7 mouse cellular contexts compared by ENCODE assay signal in genomic region chr1:74393010-74393409, GRCm38 (mm10). TPM values are rescaled to one million over a fixed set of nuclear protein-coding genes. Genes with fewer than 3 reads are reported as not detected.
DNase-seq lines count a peak whose midpoint lies in the region; ATAC-seq and TF ChIP-seq lines count a peak whose summit lies in the region.

No protein-coding gene starts in this region.

- WGBS in forebrain, embryonic 15.5 days, result 24% methylated on average over 7 of the region's 7 CpGs
- WGBS in limb, embryonic 14.5 days, result 50% methylated on average over 7 of the region's 7 CpGs
- WGBS in stomach, postnatal 0 days, result 29% methylated on average over 7 of the region's 7 CpGs

- H3K27ac ChIP-seq in testis, adult 2 months (ENCODE audit: control insufficient read depth, insufficient read depth, low read depth, low read length), result peak overlapping the region; percentile 26; the same call in 1 of the 2 replicates
- no peak overlapping the region for H3K27ac ChIP-seq in forebrain, embryonic 15.5 days (replicated peaks)
- peak overlapping the region; percentile 96 for H3K27ac ChIP-seq in limb, embryonic 14.5 days (replicated peaks; ENCODE audit: low read depth, low read length)
- H3K27ac ChIP-seq in stomach, postnatal 0 days (replicated peaks), result peak overlapping the region; percentile 100

- H3K9ac ChIP-seq in forebrain, embryonic 15.5 days (replicated peaks), result peak overlapping the region; percentile 56; the same call in 1 of the 2 replicates
- peak overlapping the region; percentile 94 for H3K9ac ChIP-seq in limb, embryonic 14.5 days (ENCODE audit: low read depth, low read length, severe bottlenecking)
- H3K9ac ChIP-seq in stomach, postnatal 0 days (ENCODE audit: low read length), result peak overlapping the region; percentile 100

- no peak for ATAC-seq in forebrain, embryonic 15.5 days (replicated peaks)
- ATAC-seq in limb, embryonic 14.5 days (ENCODE audit: low FRiP score, low read depth), result no peak
- no peak for ATAC-seq in stomach, postnatal 0 days (ENCODE audit: low FRiP score, low TSS enrichment)

- peaks cover 27% of the 10 kb centered on the region for H3K4me1 ChIP-seq in testis, adult 2 months (ENCODE audit: control insufficient read depth, insufficient read depth, low read length)
- H3K4me1 ChIP-seq in forebrain, embryonic 15.5 days, result peaks cover 47% of the 10 kb centered on the region
- H3K4me1 ChIP-seq in limb, embryonic 14.5 days (ENCODE audit: control insufficient read depth, insufficient read depth, low read length), result peaks cover 14% of the 10 kb centered on the region
- peaks cover 3% of the 10 kb centered on the region for H3K4me1 ChIP-seq in stomach, postnatal 0 days (replicated peaks; ENCODE audit: control insufficient read depth, insufficient read depth)

- no peak for TF ChIP-seq POLR2A in testis, adult 2 months (IDR thresholded peaks at IDR 0.05; ENCODE audit: control insufficient read depth, low read depth, low read length)
- no peak for TF ChIP-seq POLR2A in limb, embryonic 14.5 days (IDR thresholded peaks at IDR 0.05; ENCODE audit: borderline replicate concordance, extremely low read depth, insufficient read depth, insufficient read length)

- H3K9me3 ChIP-seq in forebrain, embryonic 15.5 days, result no peaks in the 10 kb centered on the region
- H3K9me3 ChIP-seq in limb, embryonic 14.5 days (ENCODE audit: control insufficient read depth, low read length), result no peaks in the 10 kb centered on the region
- H3K9me3 ChIP-seq in stomach, postnatal 0 days (ENCODE audit: control insufficient read depth, low read length), result no peaks in the 10 kb centered on the region

- H3K4me2 ChIP-seq in forebrain, embryonic 15.5 days (replicated peaks), result peak overlapping the region; percentile 81
- peak overlapping the region; percentile 96 for H3K4me2 ChIP-seq in limb, embryonic 14.5 days (replicated peaks; ENCODE audit: low read depth, low read length, severe bottlenecking)
- H3K4me2 ChIP-seq in stomach, postnatal 0 days (replicated peaks; ENCODE audit: low read depth), result peak overlapping the region; percentile 96

- TF ChIP-seq EP300 in stomach, postnatal 0 days (optimal IDR thresholded peaks at IDR 0.05), result no peak

- H3K4me3 ChIP-seq in testis, adult 2 months (ENCODE audit: control insufficient read depth, low read depth, low read length), result no peak overlapping the region; the same call in 1 of the 2 replicates
- H3K4me3 ChIP-seq in forebrain, embryonic 15.5 days, result peak overlapping the region; percentile 61
- H3K4me3 ChIP-seq in limb, embryonic 14.5 days (replicated peaks; ENCODE audit: low read length), result peak overlapping the region; percentile 76
- peak overlapping the region; percentile 91 for H3K4me3 ChIP-seq in stomach, postnatal 0 days (ENCODE audit: low read depth, low read length)

- DNase-seq in testis, postnatal 14 days (ENCODE audit: low spot score), result no peak
- no peak for DNase-seq in limb, embryonic 14.5 days (ENCODE audit: low spot score)
- no peak for DNase-seq in stomach, postnatal 0 days (ENCODE audit: low spot score)
- no peak for DNase-seq in c-Kit-positive CD71-positive TER-119-positive erythroid progenitor cells, embryonic 14.5 days (ENCODE audit: low spot score)
- DNase-seq in right cerebral cortex, postnatal 14 days, result no peak

- no peaks in the 10 kb centered on the region for H3K36me3 ChIP-seq in testis, adult 2 months (ENCODE audit: control insufficient read depth, insufficient read depth, low read length)
- H3K36me3 ChIP-seq in forebrain, embryonic 15.5 days, result 0 out of 2 replicates have a peak, but pooled peaks cover 5% of the 10 kb centered on the region
- peaks cover 25% of the 10 kb centered on the region for H3K36me3 ChIP-seq in limb, embryonic 14.5 days (ENCODE audit: control insufficient read depth, insufficient read depth, low read length)
- H3K36me3 ChIP-seq in stomach, postnatal 0 days (ENCODE audit: control insufficient read depth, insufficient read depth, low read length), result peaks cover 11% of the 10 kb centered on the region

- TF ChIP-seq CTCF in testis, adult 2 months (IDR thresholded peaks at IDR 0.05; ENCODE audit: control insufficient read depth, insufficient read depth, insufficient replicate concordance, low read depth, low read length), result no peak
- peak; percentile 25; the same call in 1 of the 2 replicates for TF ChIP-seq CTCF in stomach, postnatal 0 days (IDR thresholded peaks at IDR 0.05; ENCODE audit: low read depth)

- H3K27me3 ChIP-seq in testis, adult 2 months (ENCODE audit: control insufficient read depth, insufficient read depth, low read length), result no peaks in the 10 kb centered on the region
- H3K27me3 ChIP-seq in forebrain, embryonic 15.5 days, result no peaks in the 10 kb centered on the region
- no peaks in the 10 kb centered on the region for H3K27me3 ChIP-seq in limb, embryonic 14.5 days (ENCODE audit: control insufficient read depth, insufficient read depth, low read length)
- H3K27me3 ChIP-seq in stomach, postnatal 0 days (ENCODE audit: control insufficient read depth, insufficient read depth, low read length), result no peaks in the 10 kb centered on the region

RNA-seq across cellular contexts. Expression of gene Ctdsp1, which starts 1.7 kb away (rescaled TPM):
- 12.1 and 13.6 TPM in 2 replicates for polyA plus RNA-seq in testis, adult 2 months (2012; rRNA removed)
- polyA plus RNA-seq in forebrain, embryonic 15.5 days (2015; fragmentation: Nextera tagmentation; extraction: Ambion mirVana), result 21.4 and 22.4 TPM in 2 replicates
- polyA plus RNA-seq in limb, embryonic 14.5 days (2012; rRNA removed), result 138 and 177 TPM in 2 replicates
- polyA plus RNA-seq in limb, embryonic 14.5 days (2014; fragmentation: Nextera tagmentation; extraction: Ambion mirVana), result 96.4 and 109 TPM in 2 replicates
- polyA plus RNA-seq in stomach, postnatal 0 days (2015; fragmentation: Nextera tagmentation; extraction: Ambion mirVana), result 45.2 and 47.4 TPM in 2 replicates

RNA-seq across cellular contexts. Expression of gene Vil1, which starts 16.2 kb away (rescaled TPM):
- polyA plus RNA-seq in testis, adult 2 months (2012; rRNA removed), result 0.09 and 0.22 TPM in 2 replicates
- 0.27 and 0.29 TPM in 2 replicates for polyA plus RNA-seq in forebrain, embryonic 15.5 days (2015; fragmentation: Nextera tagmentation; extraction: Ambion mirVana)
- polyA plus RNA-seq in limb, embryonic 14.5 days (2012; rRNA removed), result 0.14 and 0.73 TPM in 2 replicates
- polyA plus RNA-seq in limb, embryonic 14.5 days (2014; fragmentation: Nextera tagmentation; extraction: Ambion mirVana), result 0.08 and 0.10 TPM in 2 replicates
- 11.1 and 12.8 TPM in 2 replicates for polyA plus RNA-seq in stomach, postnatal 0 days (2015; fragmentation: Nextera tagmentation; extraction: Ambion mirVana)

RNA-seq across cellular contexts. Expression of gene Slc11a1, which starts 18.0 kb away (rescaled TPM):
- polyA plus RNA-seq in testis, adult 2 months (2012; rRNA removed), result 3.0 and 3.1 TPM in 2 replicates
- 1.9 and 3.2 TPM in 2 replicates for polyA plus RNA-seq in forebrain, embryonic 15.5 days (2015; fragmentation: Nextera tagmentation; extraction: Ambion mirVana)
- 7.2 and 8.0 TPM in 2 replicates for polyA plus RNA-seq in limb, embryonic 14.5 days (2012; rRNA removed)
- 3.2 and 3.5 TPM in 2 replicates for polyA plus RNA-seq in limb, embryonic 14.5 days (2014; fragmentation: Nextera tagmentation; extraction: Ambion mirVana)
- polyA plus RNA-seq in stomach, postnatal 0 days (2015; fragmentation: Nextera tagmentation; extraction: Ambion mirVana), result 3.0 and 3.8 TPM in 2 replicates

RNA-seq across cellular contexts. Expression of gene Catip, which starts 31.1 kb away (rescaled TPM):
- 22.0 and 25.9 TPM in 2 replicates for polyA plus RNA-seq in testis, adult 2 months (2012; rRNA removed)
- polyA plus RNA-seq in forebrain, embryonic 15.5 days (2015; fragmentation: Nextera tagmentation; extraction: Ambion mirVana), result 0.38 and 1.2 TPM in 2 replicates
- polyA plus RNA-seq in limb, embryonic 14.5 days (2012; rRNA removed), result 3.8 and 4.2 TPM in 2 replicates
- 0.73 and 1.8 TPM in 2 replicates for polyA plus RNA-seq in limb, embryonic 14.5 days (2014; fragmentation: Nextera tagmentation; extraction: Ambion mirVana)
- 0.50 and 0.73 TPM in 2 replicates for polyA plus RNA-seq in stomach, postnatal 0 days (2015; fragmentation: Nextera tagmentation; extraction: Ambion mirVana)
